Mouse (Mus musculus): ENCODE measurements around the gene Mrm1.

The Mrm1 gene

DNA sequence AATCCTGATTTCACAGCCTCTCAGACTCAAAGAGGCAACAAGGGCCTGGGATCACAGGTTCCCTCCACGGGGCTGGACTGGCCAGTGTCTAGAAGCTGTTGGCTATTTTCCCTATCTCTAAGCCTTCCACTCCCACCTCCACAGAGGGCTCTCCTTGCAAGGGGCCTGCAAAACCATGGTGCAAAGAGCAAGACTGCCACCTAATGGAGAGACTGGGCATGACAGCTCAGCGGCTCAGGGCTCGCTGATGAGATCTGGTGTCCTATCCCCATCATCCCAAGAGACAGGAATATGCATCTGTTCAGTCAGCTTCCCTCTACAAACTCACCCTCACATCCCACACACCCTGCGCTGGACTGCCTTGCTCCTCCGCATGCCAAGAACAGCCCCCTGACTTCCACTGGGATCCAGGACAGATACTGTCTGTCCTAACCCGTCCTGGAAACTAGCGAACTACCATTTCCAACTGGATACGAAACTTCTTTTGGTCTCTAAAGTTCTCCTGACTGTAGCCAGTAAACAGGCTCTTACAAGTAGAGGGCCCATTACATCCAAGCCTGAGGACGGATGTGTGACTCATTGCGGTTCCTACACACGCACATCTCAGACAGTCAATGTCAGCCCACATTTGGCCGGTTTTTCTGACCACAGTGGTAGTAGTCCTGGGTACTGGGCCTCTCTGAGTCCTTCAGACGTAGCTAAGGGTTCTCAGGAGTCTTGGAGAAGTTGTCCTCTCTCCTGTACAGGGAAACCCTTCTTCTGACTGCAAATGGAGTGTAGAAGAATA, 5.4 kb downstream of the Mrm1 start:
- peak; percentile 56 for ATAC-seq (ENCODE audit: low TSS enrichment)

- no peak for ATAC-seq (ENCODE audit: low TSS enrichment)
Measured at GRCm38 (mm10) chr11:84804373-84804772, 14.9 kb downstream of the Mrm1 start.

GRCm38 (mm10) chr11:84797627-84798353, 21.5 kb downstream of the Mrm1 start:
- peak; percentile 70 for ATAC-seq (ENCODE audit: low TSS enrichment)

GRCm38 (mm10) chr11:84797026-84797425, 22.3 kb downstream of the Mrm1 start:
- ATAC-seq (ENCODE audit: low TSS enrichment) = no peak

- peak; percentile 94 for ATAC-seq (ENCODE audit: low TSS enrichment)
Measured at GRCm38 (mm10) chr11:84794496-84795113, 24.7 kb downstream of the Mrm1 start.

DNA sequence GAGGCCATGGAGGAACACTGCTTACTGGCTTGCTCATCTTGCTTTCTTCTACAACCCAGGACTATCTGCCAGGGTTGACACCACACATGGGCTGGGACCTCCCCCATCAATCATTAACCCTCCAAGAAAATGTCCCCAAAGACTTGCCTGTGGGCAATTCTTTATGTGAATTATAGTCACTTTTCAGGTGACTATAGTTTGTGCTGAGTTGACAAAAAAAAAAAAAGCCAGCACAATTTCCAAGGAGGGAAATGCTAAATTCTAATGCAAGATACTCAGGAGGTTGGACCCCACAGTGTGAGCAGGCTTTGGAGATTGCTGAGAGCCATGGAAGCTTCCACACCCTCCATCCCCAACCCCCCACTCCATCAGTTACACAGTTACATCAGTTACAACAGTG, 25.8 kb downstream of the Mrm1 start:
- no peak for ATAC-seq (ENCODE audit: low TSS enrichment)

GRCm38 (mm10) chr11:84790383-84790782, 28.9 kb downstream of the Mrm1 start:
- no peak for ATAC-seq (ENCODE audit: low TSS enrichment)

GRCm38 (mm10) chr11:84780143-84780870, 39.0 kb downstream of the Mrm1 start:
- ATAC-seq (ENCODE audit: low TSS enrichment) = peak; percentile 31; the same call in 1 of the 2 replicates

DNA sequence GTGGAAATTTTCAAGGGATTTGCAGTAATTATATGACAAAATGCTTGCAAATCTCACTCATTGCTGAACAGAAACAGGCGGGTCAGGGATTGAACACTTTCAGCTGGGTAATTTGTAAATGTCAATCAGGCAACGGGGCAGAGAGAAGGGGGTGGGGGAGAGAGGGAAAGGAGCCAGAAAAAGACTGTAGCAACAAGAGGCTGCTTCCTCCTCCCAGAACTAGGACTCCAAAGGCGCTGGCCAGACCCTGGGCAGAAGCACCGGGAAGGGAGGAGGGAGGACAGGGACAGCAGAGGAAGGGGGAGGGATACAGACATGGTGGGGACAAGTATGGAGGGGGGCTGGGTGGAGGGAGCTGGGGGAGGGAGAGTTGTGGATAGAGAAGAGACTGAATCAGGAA, 43.8 kb downstream of the Mrm1 start:
- no peak for ATAC-seq (ENCODE audit: low TSS enrichment)

GRCm38 (mm10) chr11:84774870-84775514, 44.3 kb downstream of the Mrm1 start:
- ATAC-seq (ENCODE audit: low TSS enrichment) = no peak

DNA sequence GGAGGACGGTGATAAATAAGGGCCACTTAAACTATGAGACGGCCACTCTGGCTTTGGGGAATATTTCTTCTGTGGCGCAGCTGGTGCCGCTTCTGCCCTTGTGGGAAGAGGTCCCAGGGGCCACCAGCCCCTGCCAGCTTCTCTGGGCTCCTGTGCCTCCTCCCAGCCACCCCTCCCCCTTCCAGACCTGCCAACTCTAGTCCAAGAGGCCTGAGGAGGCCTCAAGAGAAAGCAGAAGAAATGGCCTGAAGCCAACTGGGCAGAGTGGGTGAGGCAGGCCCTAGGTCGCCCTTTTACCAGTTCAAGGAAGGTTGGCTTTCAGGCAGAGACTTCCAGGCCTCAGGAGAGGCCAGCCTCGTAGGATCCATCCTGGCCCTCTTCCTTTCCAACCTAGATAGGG, 51.4 kb downstream of the Mrm1 start:
- no peak for ATAC-seq (ENCODE audit: low TSS enrichment)

DNA sequence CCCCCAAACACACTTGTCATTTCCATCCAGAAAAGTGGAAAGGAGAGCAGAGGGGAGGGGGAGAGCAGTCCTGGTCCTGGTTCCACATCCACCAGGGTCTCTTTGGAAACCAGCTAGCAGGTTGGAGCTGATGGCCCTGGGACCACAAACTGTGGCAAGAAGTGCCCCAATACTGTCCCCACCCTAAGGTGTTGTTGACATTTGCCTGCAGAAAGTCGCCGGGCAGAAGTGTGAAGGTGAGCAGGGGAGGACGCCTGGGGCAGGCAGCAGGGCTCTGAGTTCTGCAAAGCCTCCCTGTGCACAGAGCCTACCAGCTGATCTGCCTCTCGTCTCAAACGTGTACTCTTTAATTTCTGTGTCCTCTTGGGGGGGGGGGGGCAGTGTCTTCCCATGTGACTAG, 54.2 kb downstream of the Mrm1 start:
- no peak for ATAC-seq (ENCODE audit: low TSS enrichment)

GRCm38 (mm10) chr11:84764527-84764961, 54.8 kb downstream of the Mrm1 start:
- no peak for ATAC-seq (ENCODE audit: low TSS enrichment)

GRCm38 (mm10) chr11:84764116-84764515, 55.2 kb downstream of the Mrm1 start:
- no peak for ATAC-seq (ENCODE audit: low TSS enrichment)
